Mouse (Mus musculus): ENCODE results near the gene Naa16. TPM values are rescaled to one million over a fixed set of nuclear protein-coding genes. Genes with fewer than 3 reads are reported as not detected.
A peak's percentile ranks its signal among the peaks of the same experiment; 100 is the strongest.

The Naa16 gene
- polyA plus RNA-seq, 1 experiment: 103 TPM

DNA sequence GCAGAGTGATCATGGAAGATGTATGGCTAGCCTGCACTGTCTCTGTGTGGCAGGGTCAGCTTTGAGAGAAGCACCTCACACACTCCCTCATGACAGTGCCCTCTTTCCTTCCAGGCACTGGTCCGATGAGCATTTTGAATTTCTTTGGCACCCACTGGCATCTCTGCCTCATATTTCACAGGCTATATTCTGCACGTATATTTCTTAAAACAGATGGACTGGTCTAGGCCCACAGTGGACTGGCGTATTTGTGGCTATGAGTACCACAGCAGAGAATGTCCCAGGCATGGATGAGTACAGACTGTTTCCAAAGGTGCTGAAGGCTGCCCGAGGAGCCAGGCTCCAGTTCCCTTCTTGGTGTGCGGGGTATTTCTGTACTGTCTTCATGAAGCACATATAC is 68.7 kb downstream of the Naa16 start:
- TF ChIP-seq POLR2A (IDR thresholded peaks at IDR 0.05; ENCODE audit: insufficient read depth, low read length): no peak
- TF ChIP-seq CTCF (IDR thresholded peaks at IDR 0.05; ENCODE audit: low read depth, low read length): no peak
- no peak for TF ChIP-seq EP300 (IDR thresholded peaks at IDR 0.05; ENCODE audit: insufficient read depth, low read depth, low read length)
- H3K4me1 ChIP-seq (ENCODE audit: control insufficient read depth, insufficient read depth, low read length): no peaks in the 10 kb centered on the region
- no peaks in the 10 kb centered on the region for H3K36me3 ChIP-seq (ENCODE audit: control insufficient read depth, insufficient read depth, low read length, poor library complexity, severe bottlenecking)
- H3K27ac ChIP-seq (ENCODE audit: insufficient read depth, low read length): no peak overlapping the region
- no peak overlapping the region for H3K9ac ChIP-seq (ENCODE audit: low read depth, poor library complexity, severe bottlenecking)
- H3K9me3 ChIP-seq (replicated peaks; ENCODE audit: control insufficient read depth, insufficient read depth, low read length, poor library complexity, severe bottlenecking): no peaks in the 10 kb centered on the region
- no peak overlapping the region for H3K4me3 ChIP-seq (ENCODE audit: low read depth, low read length)
- no peaks in the 10 kb centered on the region for H3K27me3 ChIP-seq (ENCODE audit: control insufficient read depth, insufficient read depth, low read length, poor library complexity, severe bottlenecking)

DNA sequence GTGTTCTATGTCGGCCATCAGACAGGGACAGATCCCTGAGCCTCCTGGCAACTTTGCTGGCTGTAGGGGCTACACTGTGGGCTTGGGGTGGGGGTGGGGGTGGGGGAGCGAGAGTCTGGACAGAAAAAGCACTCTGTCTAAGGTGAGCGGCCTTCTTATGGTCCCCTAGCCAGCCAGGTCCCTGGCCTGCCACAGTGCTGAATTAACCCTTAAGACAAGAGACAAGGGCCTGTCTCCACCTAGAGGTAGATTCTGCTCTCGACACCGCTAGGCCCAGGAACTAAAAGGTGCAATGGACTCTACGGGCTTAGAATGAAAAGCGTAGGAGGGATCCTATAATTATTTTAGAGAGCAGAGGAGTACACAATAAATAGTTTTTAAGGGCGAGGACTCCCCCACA is 69.4 kb downstream of the Naa16 start:
- Histone ChIP-seq H3K36me3 (ENCODE audit: control insufficient read depth, insufficient read depth, low read length, poor library complexity, severe bottlenecking) (no peaks in the 10 kb centered on the region), H3K9me3 (replicated peaks; ENCODE audit: control insufficient read depth, insufficient read depth, low read length, poor library complexity, severe bottlenecking) (no peaks in the 10 kb centered on the region), H3K27ac (ENCODE audit: insufficient read depth, low read length) (no peak overlapping the region), H3K4me3 (ENCODE audit: low read depth, low read length) (no peak overlapping the region), H3K9ac (ENCODE audit: low read depth, poor library complexity, severe bottlenecking) (no peak overlapping the region), H3K4me1 (ENCODE audit: control insufficient read depth, insufficient read depth, low read length) (no peaks in the 10 kb centered on the region), H3K27me3 (ENCODE audit: control insufficient read depth, insufficient read depth, low read length, poor library complexity, severe bottlenecking) (no peaks in the 10 kb centered on the region)
- TF ChIP-seq CTCF (IDR thresholded peaks at IDR 0.05; ENCODE audit: low read depth, low read length) (peak; percentile 76), EP300 (IDR thresholded peaks at IDR 0.05; ENCODE audit: insufficient read depth, low read depth, low read length) (no peak)

DNA sequence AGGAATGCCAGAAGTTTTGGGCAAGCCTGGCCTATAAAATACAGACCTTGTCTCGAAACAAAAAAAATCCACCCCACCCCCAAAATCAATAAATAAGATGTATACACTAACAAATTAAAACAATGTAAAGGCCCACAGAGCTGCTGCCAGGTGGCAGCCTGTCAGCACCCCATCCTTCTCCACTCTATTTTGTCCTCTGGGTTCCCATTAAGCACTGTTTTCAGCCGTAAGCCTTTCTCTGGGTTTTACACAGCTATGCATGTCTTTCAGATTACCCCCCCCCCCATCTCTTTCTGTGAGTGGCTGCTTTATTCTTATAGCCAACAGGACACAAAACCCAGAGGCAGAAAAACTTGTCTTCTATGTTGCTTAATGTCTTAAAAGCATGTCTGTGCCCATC is 73.0 kb downstream of the Naa16 start:
- Histone ChIP-seq H3K27ac (ENCODE audit: insufficient read depth, low read length) (no peak overlapping the region), H3K27me3 (ENCODE audit: control insufficient read depth, insufficient read depth, low read length, poor library complexity, severe bottlenecking) (no peaks in the 10 kb centered on the region), H3K4me1 (ENCODE audit: control insufficient read depth, insufficient read depth, low read length) (no peaks in the 10 kb centered on the region), H3K4me3 (ENCODE audit: low read depth, low read length) (no peak overlapping the region), H3K9me3 (replicated peaks; ENCODE audit: control insufficient read depth, insufficient read depth, low read length, poor library complexity, severe bottlenecking) (no peaks in the 10 kb centered on the region), H3K36me3 (ENCODE audit: control insufficient read depth, insufficient read depth, low read length, poor library complexity, severe bottlenecking) (no peaks in the 10 kb centered on the region), H3K9ac (ENCODE audit: low read depth, poor library complexity, severe bottlenecking) (no peak overlapping the region)
- no peak for TF ChIP-seq CTCF (IDR thresholded peaks at IDR 0.05; ENCODE audit: low read depth, low read length)
- TF ChIP-seq POLR2A (IDR thresholded peaks at IDR 0.05; ENCODE audit: insufficient read depth, low read length): no peak
- no peak for TF ChIP-seq EP300 (IDR thresholded peaks at IDR 0.05; ENCODE audit: insufficient read depth, low read depth, low read length)

DNA sequence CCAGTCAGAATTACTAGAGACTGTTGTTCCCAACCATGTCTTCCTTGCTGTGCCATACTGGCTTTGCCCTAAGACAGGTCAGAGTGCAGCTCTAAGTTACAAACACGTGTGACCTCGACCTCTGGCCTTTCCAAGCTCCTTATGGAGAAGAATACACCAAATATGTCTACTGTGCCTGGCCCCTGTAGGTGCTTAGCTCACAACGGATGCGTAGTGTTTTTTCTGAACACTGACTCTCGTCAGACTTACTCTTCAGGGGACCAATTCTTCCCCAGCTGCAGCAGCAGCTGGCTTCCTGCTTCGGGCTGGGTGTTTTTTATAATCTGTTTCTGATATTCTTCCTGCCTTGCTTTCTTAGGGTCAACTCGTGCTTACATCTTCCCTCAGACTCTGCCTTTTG is 74.7 kb downstream of the Naa16 start:
- no peak overlapping the region for H3K27ac ChIP-seq (ENCODE audit: insufficient read depth, low read length)
- no peaks in the 10 kb centered on the region for H3K27me3 ChIP-seq (ENCODE audit: control insufficient read depth, insufficient read depth, low read length, poor library complexity, severe bottlenecking)
- H3K9me3 ChIP-seq (replicated peaks; ENCODE audit: control insufficient read depth, insufficient read depth, low read length, poor library complexity, severe bottlenecking): no peaks in the 10 kb centered on the region
- H3K4me3 ChIP-seq (ENCODE audit: low read depth, low read length): no peak overlapping the region
- H3K36me3 ChIP-seq (ENCODE audit: control insufficient read depth, insufficient read depth, low read length, poor library complexity, severe bottlenecking): no peaks in the 10 kb centered on the region
- no peak overlapping the region for H3K9ac ChIP-seq (ENCODE audit: low read depth, poor library complexity, severe bottlenecking)
- H3K4me1 ChIP-seq (ENCODE audit: control insufficient read depth, insufficient read depth, low read length): no peaks in the 10 kb centered on the region
- TF ChIP-seq EP300 (IDR thresholded peaks at IDR 0.05; ENCODE audit: insufficient read depth, low read depth, low read length): no peak
- TF ChIP-seq CTCF (IDR thresholded peaks at IDR 0.05; ENCODE audit: low read depth, low read length): no peak
- no peak for TF ChIP-seq POLR2A (IDR thresholded peaks at IDR 0.05; ENCODE audit: insufficient read depth, low read length)

DNA sequence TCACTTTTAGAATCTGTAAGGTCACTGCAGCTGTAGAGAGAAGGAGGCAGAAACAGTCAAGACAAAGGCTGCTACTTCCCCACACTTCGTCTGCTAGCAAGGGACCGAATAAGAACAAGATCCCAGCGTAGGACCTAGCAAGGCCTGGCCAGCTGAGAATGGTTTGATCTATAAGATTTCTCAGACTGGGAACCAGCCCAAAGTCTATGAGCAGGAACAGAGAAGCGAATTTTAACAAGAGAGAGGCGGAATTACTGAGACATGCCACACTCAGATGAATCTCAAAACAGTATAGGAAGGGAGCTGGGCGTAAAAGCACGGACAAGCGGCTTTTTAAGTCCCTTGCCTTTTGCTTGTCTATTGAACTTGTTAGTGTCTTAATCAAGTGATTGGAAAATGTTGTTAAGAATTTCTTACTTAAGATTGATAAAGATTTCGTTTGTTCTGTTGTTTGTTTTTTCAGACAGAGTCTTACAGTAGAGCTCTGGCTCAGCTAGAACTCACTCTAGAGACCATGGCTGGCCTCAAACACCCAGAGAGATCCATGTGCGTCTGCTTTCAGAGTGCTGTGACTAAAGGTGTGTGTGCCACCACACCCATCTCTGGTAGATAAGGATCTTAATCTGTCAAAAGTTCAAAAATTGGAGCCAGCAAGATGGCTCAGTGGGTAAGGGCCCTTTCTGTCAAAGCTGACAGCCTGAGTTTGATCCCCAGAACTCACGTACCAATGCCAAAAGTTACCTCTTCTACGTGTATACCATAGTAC is 76.2 kb downstream of the Naa16 start:
- Histone ChIP-seq H3K4me1 (ENCODE audit: control insufficient read depth, insufficient read depth, low read length) (no peaks in the 10 kb centered on the region), H3K36me3 (ENCODE audit: control insufficient read depth, insufficient read depth, low read length, poor library complexity, severe bottlenecking) (no peaks in the 10 kb centered on the region), H3K4me3 (ENCODE audit: low read depth, low read length) (no peak overlapping the region), H3K9me3 (replicated peaks; ENCODE audit: control insufficient read depth, insufficient read depth, low read length, poor library complexity, severe bottlenecking) (no peaks in the 10 kb centered on the region), H3K27me3 (ENCODE audit: control insufficient read depth, insufficient read depth, low read length, poor library complexity, severe bottlenecking) (no peaks in the 10 kb centered on the region), H3K27ac (ENCODE audit: insufficient read depth, low read length) (no peak overlapping the region), H3K9ac (ENCODE audit: low read depth, poor library complexity, severe bottlenecking) (no peak overlapping the region)
- TF ChIP-seq CTCF (IDR thresholded peaks at IDR 0.05; ENCODE audit: low read depth, low read length): no peak
- TF ChIP-seq POLR2A (IDR thresholded peaks at IDR 0.05; ENCODE audit: insufficient read depth, low read length): no peak
- no peak for TF ChIP-seq EP300 (IDR thresholded peaks at IDR 0.05; ENCODE audit: insufficient read depth, low read depth, low read length)

DNA sequence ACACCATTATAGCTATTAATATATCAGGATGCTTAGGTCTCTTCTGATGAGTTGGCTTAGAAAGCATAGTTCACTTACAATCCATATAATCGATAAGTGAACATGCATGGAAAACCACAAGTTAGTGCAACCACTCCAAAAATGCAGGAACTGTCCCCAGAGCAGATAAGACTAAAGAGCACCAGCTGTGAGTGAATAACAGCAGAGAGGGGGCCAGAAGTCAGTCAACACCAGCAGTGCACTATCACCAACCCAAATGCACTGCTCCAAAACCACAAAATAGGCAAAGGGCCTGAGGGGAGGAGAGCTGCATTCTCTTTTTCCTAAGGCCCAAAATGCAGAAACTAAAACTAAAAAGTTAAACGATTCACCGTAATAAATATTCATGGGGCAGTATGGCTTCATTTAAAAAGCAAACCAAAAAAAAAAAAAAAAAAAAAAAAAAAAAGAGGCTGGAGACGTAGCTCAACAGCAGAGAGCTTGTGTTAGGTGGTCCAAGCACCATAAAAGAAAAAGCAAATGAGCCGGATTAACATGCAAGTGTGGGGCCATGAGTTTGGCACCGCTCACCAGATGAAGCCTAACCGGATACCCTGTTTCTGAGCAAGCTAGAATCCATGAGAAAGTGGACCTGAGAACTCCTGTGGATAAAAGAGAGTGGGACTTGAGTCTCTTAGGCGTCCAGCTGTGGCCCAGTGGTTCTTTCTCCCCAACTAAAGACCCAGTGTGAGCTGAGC is 77.0 kb downstream of the Naa16 start:
- no peak overlapping the region for H3K27ac ChIP-seq (ENCODE audit: insufficient read depth, low read length)

More for the DNA sequence above, 77.0 kb downstream of the Naa16 start:
- Histone ChIP-seq H3K9ac (ENCODE audit: low read depth, poor library complexity, severe bottlenecking) (no peak overlapping the region), H3K9me3 (replicated peaks; ENCODE audit: control insufficient read depth, insufficient read depth, low read length, poor library complexity, severe bottlenecking) (no peaks in the 10 kb centered on the region), H3K4me3 (ENCODE audit: low read depth, low read length) (no peak overlapping the region), H3K36me3 (ENCODE audit: control insufficient read depth, insufficient read depth, low read length, poor library complexity, severe bottlenecking) (no peaks in the 10 kb centered on the region), H3K27me3 (ENCODE audit: control insufficient read depth, insufficient read depth, low read length, poor library complexity, severe bottlenecking) (no peaks in the 10 kb centered on the region), H3K4me1 (ENCODE audit: control insufficient read depth, insufficient read depth, low read length) (no peaks in the 10 kb centered on the region)
- TF ChIP-seq EP300 (IDR thresholded peaks at IDR 0.05; ENCODE audit: insufficient read depth, low read depth, low read length) (no peak), CTCF (IDR thresholded peaks at IDR 0.05; ENCODE audit: low read depth, low read length) (no peak), POLR2A (IDR thresholded peaks at IDR 0.05; ENCODE audit: insufficient read depth, low read length) (no peak)

Measured in ES-Bruce4 (cell line).